In the genomic region with DNA sequence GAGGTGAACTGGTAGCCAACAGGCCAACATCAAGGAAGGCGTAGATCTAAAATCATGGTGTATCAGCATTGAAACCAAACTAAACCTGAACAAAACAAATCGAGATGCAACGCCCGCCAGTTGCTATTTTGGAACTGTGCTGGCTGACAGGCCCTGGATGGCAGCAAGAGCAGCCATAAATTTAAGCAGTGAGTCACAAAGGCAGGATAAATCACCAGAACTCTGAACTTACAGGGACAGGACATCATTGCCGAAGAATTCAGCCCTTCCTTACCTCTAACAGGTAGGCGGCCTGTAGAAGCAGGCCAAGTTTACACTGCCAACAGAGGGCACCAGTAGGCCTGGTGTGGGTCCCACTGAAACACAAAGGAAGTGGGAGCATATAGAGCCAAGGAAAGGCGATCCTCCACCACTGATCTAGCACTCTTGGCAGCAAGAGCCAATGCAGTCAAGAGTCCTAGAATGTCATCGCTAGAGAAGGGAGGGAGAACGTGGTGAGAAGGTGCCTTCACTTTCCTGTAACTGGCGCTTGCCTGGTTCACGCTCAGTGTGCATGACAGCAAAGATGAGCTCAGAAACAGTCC, we compare ENCODE assay signal across 22 mouse cellular contexts. TPM values are rescaled to one million over a fixed set of nuclear protein-coding genes. Genes with fewer than 3 reads are reported as not detected.
DNase-seq lines count a peak whose midpoint lies in the region; ATAC-seq and TF ChIP-seq lines count a peak whose summit lies in the region.
"Had no signal": no experiment of that assay in that cellular context is flagged by ENCODE, and none has a peak within 500 bp of the region (broad histone marks: within the 10 kb centered on the region; RNA-seq: fewer than 3 reads in every experiment).

No protein-coding gene starts in this region.

- no peak overlapping the region for H3K4me2 ChIP-seq in heart, embryonic 13.5 days
- no peak overlapping the region for H3K4me2 ChIP-seq in heart, embryonic 12.5 days
- no peak overlapping the region for H3K4me2 ChIP-seq in lung, postnatal 0 days (replicated peaks; ENCODE audit: low read depth, low read length)
- H3K4me2 ChIP-seq: heart, embryonic 15.5 days; hindbrain, embryonic 13.5 days; kidney, embryonic 15.5 days; limb, embryonic 12.5 days; midbrain, embryonic 11.5 days; neural tube, embryonic 12.5 days had no signal

- TF ChIP-seq CTCF in lung, postnatal 0 days (IDR thresholded peaks at IDR 0.05), result peak; percentile 25; the same call in 1 of the 2 replicates

- peaks cover 31% of the 10 kb centered on the region for H3K4me1 ChIP-seq in heart, embryonic 13.5 days
- H3K4me1 ChIP-seq in heart, embryonic 12.5 days (replicated peaks), result peaks cover 12% of the 10 kb centered on the region
- peaks cover 6% of the 10 kb centered on the region; the same call in 1 of the 2 replicates for H3K4me1 ChIP-seq in lung, postnatal 0 days (ENCODE audit: insufficient read depth, low read depth, low read length)
- H3K4me1 ChIP-seq: neural tube, embryonic 12.5 days had no signal

- H3K9me3 ChIP-seq in heart, embryonic 13.5 days, result no peaks in the 10 kb centered on the region
- H3K9me3 ChIP-seq in heart, embryonic 12.5 days (replicated peaks), result no peaks in the 10 kb centered on the region
- H3K9me3 ChIP-seq in lung, postnatal 0 days (ENCODE audit: low read length), result no peaks in the 10 kb centered on the region
- H3K9me3 ChIP-seq: heart, embryonic 15.5 days; hindbrain, embryonic 13.5 days; kidney, embryonic 15.5 days; limb, embryonic 12.5 days; neural tube, embryonic 12.5 days had no signal

- peaks cover 36% of the 10 kb centered on the region for H3K36me3 ChIP-seq in heart, embryonic 13.5 days
- H3K36me3 ChIP-seq in heart, embryonic 12.5 days, result peaks cover 24% of the 10 kb centered on the region
- H3K36me3 ChIP-seq in lung, postnatal 0 days (ENCODE audit: insufficient read depth, low read length), result no peaks in the 10 kb centered on the region
- H3K36me3 ChIP-seq: heart, embryonic 15.5 days had no signal

- peak overlapping the region; percentile 45 for H3K27ac ChIP-seq in heart, embryonic 13.5 days (replicated peaks)
- H3K27ac ChIP-seq in heart, embryonic 12.5 days (ENCODE audit: poor library complexity, severe bottlenecking), result no peak overlapping the region
- H3K27ac ChIP-seq in lung, postnatal 0 days (ENCODE audit: low read length), result no peak overlapping the region
- H3K27ac ChIP-seq: heart, embryonic 15.5 days; kidney, embryonic 15.5 days; limb, embryonic 12.5 days; neural tube, embryonic 12.5 days had no signal

- H3K27me3 ChIP-seq in heart, embryonic 13.5 days (replicated peaks), result no peaks in the 10 kb centered on the region
- no peaks in the 10 kb centered on the region for H3K27me3 ChIP-seq in heart, embryonic 12.5 days (replicated peaks)
- H3K27me3 ChIP-seq in lung, postnatal 0 days (replicated peaks; ENCODE audit: insufficient read depth, low read length), result no peaks in the 10 kb centered on the region
- H3K27me3 ChIP-seq: heart, embryonic 15.5 days; hindbrain, embryonic 13.5 days; kidney, embryonic 15.5 days; neural tube, embryonic 12.5 days; Patski had no signal

- no peak for TF ChIP-seq EP300 in lung, postnatal 0 days (IDR thresholded peaks at IDR 0.05)

- 79% methylated on average over 11 of the region's 11 CpGs for WGBS in heart, embryonic 13.5 days
- WGBS in heart, embryonic 12.5 days, result 78% methylated on average over 11 of the region's 11 CpGs
- WGBS in lung, postnatal 0 days, result 85% methylated on average over 11 of the region's 11 CpGs

- DNase-seq in adrenal gland, adult 2 months, result peak; percentile 45
- no peak for DNase-seq in adrenal gland, adult 8-10 months
- no peak for DNase-seq in lung, postnatal 0 days (ENCODE audit: low spot score)
- DNase-seq in lung, postnatal 25 days (ENCODE audit: low spot score), result no peak
- no peak for DNase-seq in left cerebral cortex, adult 8-10 months (ENCODE audit: low spot score in 2 of 2)
- no peak for DNase-seq in B cell, adult 2 months
- DNase-seq: cerebellum, adult 2 months; lung, postnatal 36 days; thymus, postnatal 25 days had no signal

- no peak for ATAC-seq in heart, embryonic 13.5 days (ENCODE audit: extremely low read depth, insufficient number of reproducible peaks, low FRiP score, low TSS enrichment)
- ATAC-seq in heart, embryonic 12.5 days (ENCODE audit: insufficient number of reproducible peaks, low FRiP score), result no peak
- ATAC-seq in lung, postnatal 0 days, result no peak
- ATAC-seq: activated CD4-positive, CD25-positive, alpha-beta regulatory T cell, adult 4 months; forebrain, embryonic 14.5 days; Patski had no signal

- H3K9ac ChIP-seq in heart, embryonic 13.5 days, result no peak overlapping the region
- H3K9ac ChIP-seq in heart, embryonic 12.5 days, result no peak overlapping the region
- H3K9ac ChIP-seq in lung, postnatal 0 days (replicated peaks; ENCODE audit: low read depth), result no peak overlapping the region
- H3K9ac ChIP-seq: heart, embryonic 15.5 days; hindbrain, embryonic 13.5 days; kidney, embryonic 15.5 days; limb, embryonic 12.5 days; neural tube, embryonic 12.5 days had no signal

- no peak overlapping the region for H3K4me3 ChIP-seq in heart, embryonic 13.5 days
- H3K4me3 ChIP-seq in heart, embryonic 12.5 days, result no peak overlapping the region
- H3K4me3 ChIP-seq in lung, postnatal 0 days (ENCODE audit: low read depth, low read length), result no peak overlapping the region
- H3K4me3 ChIP-seq: erythroblast, embryonic 14.5 days; heart, embryonic 15.5 days; hindbrain, embryonic 13.5 days; kidney, embryonic 15.5 days; limb, embryonic 12.5 days; neural tube, embryonic 12.5 days had no signal

RNA-seq across cellular contexts. Expression of gene Serpine2, which starts 41.6 kb away (rescaled TPM):
- total RNA-seq in adrenal gland, adult 2 months (2021), result 10 to 100 TPM; 10.2 to 25.1 TPM
- polyA plus RNA-seq in adrenal gland, adult 2 months (2012; rRNA removed), result 6.3 and 7.7 TPM in 2 replicates
- total RNA-seq in adrenal gland, adult 8-10 months (2022), result 10 to 100 TPM; 12.5 to 24.0 (median 16.7) TPM
- polyA plus RNA-seq in heart, embryonic 13.5 days (2015; fragmentation: Nextera tagmentation; extraction: Ambion mirVana), result 144 and 148 TPM in 2 replicates
- polyA plus RNA-seq in heart, embryonic 12.5 days (2016; fragmentation: Nextera tagmentation; extraction: Ambion mirVana), result 171 and 177 TPM in 2 replicates
- polyA plus RNA-seq in lung, postnatal 0 days (2015; fragmentation: Nextera tagmentation; extraction: Ambion mirVana), result 271 and 276 TPM in 2 replicates
- 100 to 1,000 TPM; 173 to 178 (median 176) TPM for total RNA-seq in left cerebral cortex, adult 8-10 months (2022)
- total RNA-seq: monocyte, adult 5-6 weeks had no signal

RNA-seq across cellular contexts. Expression of gene Wdfy1, which starts 43.4 kb away (rescaled TPM):
- total RNA-seq in adrenal gland, adult 2 months (2021), result 10 to 100 TPM; 42.6 to 43.5 TPM
- 39.0 and 48.4 TPM in 2 replicates for polyA plus RNA-seq in adrenal gland, adult 2 months (2012; rRNA removed)
- total RNA-seq in adrenal gland, adult 8-10 months (2022), result 10 to 100 TPM; 49.9 to 67.8 (median 54.9) TPM
- polyA plus RNA-seq in heart, embryonic 13.5 days (2015; fragmentation: Nextera tagmentation; extraction: Ambion mirVana), result 30.1 and 31.8 TPM in 2 replicates
- polyA plus RNA-seq in heart, embryonic 12.5 days (2016; fragmentation: Nextera tagmentation; extraction: Ambion mirVana), result 25.3 and 25.9 TPM in 2 replicates
- 57.0 and 63.1 TPM in 2 replicates for polyA plus RNA-seq in lung, postnatal 0 days (2015; fragmentation: Nextera tagmentation; extraction: Ambion mirVana)
- total RNA-seq in left cerebral cortex, adult 8-10 months (2022), result 10 to 100 TPM; 37.3 to 40.2 (median 38.7) TPM

RNA-seq across cellular contexts. Expression of gene Mrpl44, which starts 43.6 kb away (rescaled TPM):
- total RNA-seq in adrenal gland, adult 2 months (2021), result 10 to 100 TPM; 40.7 to 58.3 TPM
- 14.1 and 20.7 TPM in 2 replicates for polyA plus RNA-seq in adrenal gland, adult 2 months (2012; rRNA removed)
- total RNA-seq in adrenal gland, adult 8-10 months (2022), result 10 to 100 TPM; 47.6 to 68.9 (median 55.5) TPM
- polyA plus RNA-seq in heart, embryonic 13.5 days (2015; fragmentation: Nextera tagmentation; extraction: Ambion mirVana), result 43.3 and 49.1 TPM in 2 replicates
- 45.5 and 47.1 TPM in 2 replicates for polyA plus RNA-seq in heart, embryonic 12.5 days (2016; fragmentation: Nextera tagmentation; extraction: Ambion mirVana)
- polyA plus RNA-seq in lung, postnatal 0 days (2015; fragmentation: Nextera tagmentation; extraction: Ambion mirVana), result 37.3 and 38.7 TPM in 2 replicates
- 10 to 100 TPM; 26.7 to 29.0 (median 28.5) TPM for total RNA-seq in left cerebral cortex, adult 8-10 months (2022)

Comparison
In these comparisons a context has a peak if more than half of its experiments do, and no peak if none do; other contexts are left out.
1. RNA of gene Serpine2, which starts 41.6 kb away (polyA plus RNA-seq): 271 to 276 TPM in lung, postnatal 0 days, 171 to 177 TPM in heart, embryonic 12.5 days and 144 to 148 TPM in heart, embryonic 13.5 days; 6.3 to 7.7 TPM in adrenal gland, adult 2 months; every median in the first group is over 10 times any median in the second.